Mouse (Mus musculus) embryonic facial prominence, embryonic 14.5 days (tissue): ENCODE data around the gene Arl5c. TPM values are rescaled to one million over a fixed set of nuclear protein-coding genes. Genes with fewer than 3 reads are reported as not detected.
A peak's percentile ranks its signal among the peaks of the same experiment; 100 is the strongest.

ENCODE experiments used
- ATAC-seq: fragments of 200-750 bp; cut with Nextera tagmentation; 2 replicates; pipeline ENCODE4 v1.8.0; 2017; ENCODE audit warnings: low read depth, moderate number of reproducible peaks, moderate TSS enrichment
- DNase-seq: peaks from one replicate; pipeline ENCODE4 v3.0.0-alpha.2; 2015; ENCODE audit warnings: low spot score
- H3K27ac ChIP-seq: fragments of 300-500 bp; sonication (generic); replicated peaks from 2 replicates; pipeline ENCODE4 v1.5.1; 2014; ENCODE audit warnings: low read depth, mild to moderate bottlenecking, low read length, moderate library complexity
- H3K27me3 ChIP-seq: fragments of 300-500 bp; sonication (generic); replicated peaks from 2 replicates; pipeline ENCODE4 v1.6.1; 2014; ENCODE audit warnings: low read length; ENCODE audit not compliant: control insufficient read depth, insufficient read depth
- H3K36me3 ChIP-seq: fragments of 300-500 bp; sonication (generic); 2 replicates; pipeline ENCODE4 v1.6.1; 2014; ENCODE audit warnings: low read length, mixed read lengths; ENCODE audit not compliant: control insufficient read depth, insufficient read depth
- H3K4me1 ChIP-seq: fragments of 300-500 bp; sonication (generic); 2 replicates; pipeline ENCODE4 v1.6.1; 2014; ENCODE audit warnings: antibody characterized with exemption, low read length; ENCODE audit not compliant: control insufficient read depth, insufficient read depth
- H3K4me2 ChIP-seq: fragments of 300-500 bp; sonication (generic); 2 replicates; pipeline ENCODE4 v1.6.1; 2014; ENCODE audit warnings: low read depth, mild to moderate bottlenecking, low read length, moderate library complexity, mixed read lengths
- H3K4me3 ChIP-seq: fragments of 300-500 bp; sonication (generic); 2 replicates; pipeline ENCODE4 v1.5.1; 2014; ENCODE audit warnings: low read depth, mild to moderate bottlenecking, low read length
- H3K9ac ChIP-seq: fragments of 300-500 bp; sonication (generic); 2 replicates; pipeline ENCODE4 v1.6.1; 2014; ENCODE audit warnings: low read depth, mild to moderate bottlenecking, low read length, moderate library complexity, mixed read lengths
- H3K9me3 ChIP-seq: fragments of 300-500 bp; sonication (generic); 2 replicates; pipeline ENCODE4 v1.6.1; 2016; ENCODE audit warnings: low read length; ENCODE audit not compliant: control insufficient read depth
- WGBS: fragments of 180-500 bp; shearing (Covaris S2); extraction: QIAGEN DNeasy Blood & Tissue Kit; methylation state at CpG from one replicate; pipeline ENCODE4 v1.1.7; 2014; 5-methylcytosine and 5-hydroxymethylcytosine counted together
- polyA plus RNA-seq: library from polyadenylated mRNA; unstranded; fragments of >200 nt; fragmentation: Nextera tagmentation; extraction: Ambion mirVana; gene quantifications from 2 replicates; pipeline ENCODE4 v1.2.1, GENCODE M21; 2014

Gene Arl5c
- polyA plus RNA-seq, 1 experiment from 2014 or later = 7.0 TPM

- WGBS = 84% methylated on average over 7 of the region's 7 CpGs
Measured at GRCm38 (mm10) chr11:97970771-97971170, 25.2 kb downstream of the Arl5c start.

GRCm38 (mm10) chr11:97968385-97968784 is 27.6 kb downstream of the Arl5c start:
- Histone ChIP-seq H3K27ac (no peak overlapping the region), H3K36me3 (no peaks in the 10 kb centered on the region), H3K9ac (no peak overlapping the region), H3K4me3 (no peak overlapping the region), H3K4me1 (no peaks in the 10 kb centered on the region), H3K27me3 (no peaks in the 10 kb centered on the region; the same call in 1 of the 2 replicates), H3K9me3 (no peaks in the 10 kb centered on the region), H3K4me2 (no peak overlapping the region)
- WGBS = 72% methylated on average over 5 of the region's 5 CpGs
- DNase-seq (no peak), ATAC-seq (no peak)

More at GRCm38 (mm10) chr11:97970771-97971170, 25.2 kb downstream of the Arl5c start:
- DNase-seq (no peak), ATAC-seq (no peak)
- no peaks in the 10 kb centered on the region for H3K4me1 ChIP-seq
- H3K9ac ChIP-seq = no peak overlapping the region
- no peaks in the 10 kb centered on the region for H3K36me3 ChIP-seq
- no peaks in the 10 kb centered on the region for H3K9me3 ChIP-seq
- H3K27me3 ChIP-seq = no peaks in the 10 kb centered on the region; the same call in 1 of the 2 replicates
- H3K27ac ChIP-seq = no peak overlapping the region
- H3K4me2 ChIP-seq = no peak overlapping the region
- no peak overlapping the region for H3K4me3 ChIP-seq

GRCm38 (mm10) chr11:97967114-97967513 is 28.9 kb downstream of the Arl5c start:
- 28% methylated on average over 2 of the region's 2 CpGs for WGBS
- DNase-seq (peak; percentile 54), ATAC-seq (peak; percentile 33; the same call in 1 of the 2 replicates)
- H3K27ac ChIP-seq = no peak overlapping the region
- H3K4me3 ChIP-seq = no peak overlapping the region
- H3K36me3 ChIP-seq = no peaks in the 10 kb centered on the region
- H3K4me2 ChIP-seq = no peak overlapping the region
- H3K9me3 ChIP-seq = no peaks in the 10 kb centered on the region
- no peak overlapping the region for H3K9ac ChIP-seq
- H3K4me1 ChIP-seq = no peaks in the 10 kb centered on the region
- H3K27me3 ChIP-seq = no peaks in the 10 kb centered on the region; the same call in 1 of the 2 replicates

GRCm38 (mm10) chr11:97960907-97961306 is 35.1 kb downstream of the Arl5c start:
- no peak for ATAC-seq
- 86% methylated on average over 1 of the region's 1 CpGs for WGBS
- DNase-seq = no peak
- Histone ChIP-seq H3K9ac (no peak overlapping the region), H3K4me2 (no peak overlapping the region), H3K4me1 (no peaks in the 10 kb centered on the region), H3K9me3 (no peaks in the 10 kb centered on the region), H3K36me3 (no peaks in the 10 kb centered on the region), H3K27me3 (no peaks in the 10 kb centered on the region), H3K27ac (no peak overlapping the region), H3K4me3 (no peak overlapping the region)

- Histone ChIP-seq H3K9ac (no peak overlapping the region), H3K4me1 (no peaks in the 10 kb centered on the region), H3K4me2 (no peak overlapping the region), H3K4me3 (no peak overlapping the region), H3K27ac (no peak overlapping the region), H3K9me3 (no peaks in the 10 kb centered on the region), H3K27me3 (no peaks in the 10 kb centered on the region), H3K36me3 (no peaks in the 10 kb centered on the region)
- WGBS = 45% methylated on average over 5 of the region's 5 CpGs
- peak; percentile 8 for DNase-seq
- no peak for ATAC-seq
Measured at GRCm38 (mm10) chr11:97959300-97959680, 36.7 kb downstream of the Arl5c start.

- H3K4me2 ChIP-seq = no peak overlapping the region
- no peaks in the 10 kb centered on the region for H3K27me3 ChIP-seq
- H3K4me1 ChIP-seq = no peaks in the 10 kb centered on the region
- DNase-seq (no peak), ATAC-seq (no peak)
- WGBS = 71% methylated on average over 7 of the region's 7 CpGs
- H3K9me3 ChIP-seq = no peaks in the 10 kb centered on the region
- no peak overlapping the region for H3K4me3 ChIP-seq
- no peak overlapping the region for H3K9ac ChIP-seq
- H3K36me3 ChIP-seq = no peaks in the 10 kb centered on the region
- no peak overlapping the region for H3K27ac ChIP-seq
Measured at GRCm38 (mm10) chr11:97958641-97959299, 37.2 kb downstream of the Arl5c start.

- Histone ChIP-seq H3K27ac (no peak overlapping the region), H3K27me3 (no peaks in the 10 kb centered on the region), H3K4me2 (no peak overlapping the region), H3K4me3 (no peak overlapping the region), H3K36me3 (no peaks in the 10 kb centered on the region), H3K9me3 (no peaks in the 10 kb centered on the region), H3K9ac (no peak overlapping the region), H3K4me1 (no peaks in the 10 kb centered on the region)
- no peak for ATAC-seq
- 58% methylated on average over 6 of the region's 6 CpGs for WGBS
- peak; percentile 5 for DNase-seq
Measured at GRCm38 (mm10) chr11:97956905-97957560, 38.9 kb downstream of the Arl5c start.

GRCm38 (mm10) chr11:97955915-97956314 is 40.1 kb downstream of the Arl5c start:
- ATAC-seq = no peak
- DNase-seq = no peak
- H3K27ac ChIP-seq = no peak overlapping the region
- no peak overlapping the region for H3K9ac ChIP-seq
- H3K4me1 ChIP-seq = no peaks in the 10 kb centered on the region
- H3K4me2 ChIP-seq = no peak overlapping the region
- no peaks in the 10 kb centered on the region for H3K36me3 ChIP-seq
- H3K9me3 ChIP-seq = no peaks in the 10 kb centered on the region
- no peaks in the 10 kb centered on the region for H3K27me3 ChIP-seq
- WGBS = 49% methylated on average over 4 of the region's 4 CpGs
- no peak overlapping the region for H3K4me3 ChIP-seq
